Mouse (Mus musculus) heart, adult 2 months (tissue): ENCODE data around the gene Aifm3.

ENCODE experiments used
- CTCF ChIP-seq: fragments of 200-600 bp; IDR thresholded peaks from 2 replicates; pipeline ENCODE4 v1.8.1; 2022; ENCODE audit warnings: antibody characterized with exemption, mild to moderate bottlenecking, moderate library complexity
- EP300 ChIP-seq: fragments of 200-500 bp; IDR thresholded peaks from 2 replicates; pipeline ENCODE4 v1.6.1; 2011; ENCODE audit warnings: low read depth, low read length, control low read depth; ENCODE audit not compliant: insufficient read depth
- POLR2A ChIP-seq: fragments of 200-500 bp; IDR thresholded peaks from 2 replicates; pipeline ENCODE4 v1.6.1; 2011; ENCODE audit warnings: mild to moderate bottlenecking, low read depth, low read length, control low read depth; ENCODE audit not compliant: insufficient read depth

DNA sequence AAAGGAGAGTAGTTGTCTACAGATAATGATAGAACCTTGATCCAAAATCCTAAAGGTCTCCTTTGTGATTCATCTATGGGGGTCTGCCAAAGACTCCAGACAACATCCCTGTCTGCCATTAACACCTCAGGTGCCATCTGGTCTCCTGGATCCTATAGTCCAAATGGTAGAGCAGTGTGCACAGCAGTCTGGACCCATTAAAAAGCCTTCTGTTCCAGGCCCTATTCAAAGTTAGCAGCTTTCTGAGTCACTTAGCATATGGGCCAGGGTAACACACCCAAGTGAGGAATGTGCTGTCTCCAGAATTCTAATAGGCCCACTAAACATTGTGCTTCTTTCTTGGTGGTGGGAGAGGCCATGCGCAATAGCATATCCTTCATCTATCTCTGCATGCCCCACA lies 32.5 kb upstream of the Aifm3 start:
- TF ChIP-seq POLR2A, result no peak
- no peak for TF ChIP-seq EP300
- TF ChIP-seq CTCF, result no peak
